Mouse (Mus musculus): ENCODE data around the gene Tmem254c.
"Not testable (repeated sequence)": the region's sequence is repeated elsewhere in the genome, so short reads cannot be mapped to it uniquely, and the experiment has no call there.

DNA sequence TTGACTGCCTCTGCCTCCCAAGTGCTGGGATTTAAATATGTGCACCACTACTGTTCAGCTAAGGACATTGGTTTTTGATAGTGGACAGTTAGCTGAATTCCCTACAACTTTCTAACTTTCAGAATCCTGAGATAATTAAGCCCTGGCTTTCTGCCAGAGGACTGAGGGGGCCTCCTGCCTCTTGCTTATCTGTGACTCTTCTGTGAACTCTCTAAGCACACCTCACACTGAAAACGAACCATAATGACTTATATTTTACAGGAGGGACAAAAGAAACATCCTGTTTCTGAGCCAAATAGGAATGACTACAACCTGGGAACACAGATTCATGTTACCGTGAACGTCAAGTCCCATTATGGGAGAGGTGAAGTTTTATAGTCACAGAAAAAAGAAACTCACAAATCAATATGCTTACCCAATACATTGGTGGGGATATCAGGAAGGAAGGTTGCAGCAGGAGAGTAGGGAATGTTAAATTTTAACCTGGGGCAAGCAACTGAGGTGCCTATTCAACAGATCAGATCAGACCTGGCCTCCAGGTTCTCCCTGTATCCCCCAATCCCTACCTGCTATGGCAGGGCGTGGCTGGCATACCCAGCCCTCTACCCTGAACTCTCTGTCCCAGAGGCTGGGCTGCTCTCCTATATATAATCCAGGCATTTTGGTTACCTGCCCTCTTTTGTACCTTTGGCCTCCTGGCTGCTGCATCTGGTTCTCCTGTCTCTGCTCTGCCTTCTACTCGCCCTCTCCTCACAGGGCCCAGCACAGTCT is 9.7 kb upstream of the Tmem254c start:
- TF ChIP-seq POLR2A (IDR thresholded peaks at IDR 0.05; ENCODE audit: control insufficient read depth, extremely low read depth, insufficient read depth, low read length, poor library complexity); CTCF (IDR thresholded peaks at IDR 0.05; ENCODE audit: borderline replicate concordance, control insufficient read depth, extremely low read depth, insufficient read depth, low read length, poor library complexity): not testable (repeated sequence)

Data from thymus, adult 2 months (tissue).